Mouse (Mus musculus) liver, embryonic 14.5 days (tissue): ENCODE results near the gene Scrt2.

Source experiments
- CTCF ChIP-seq: IDR thresholded peaks from 2 replicates; pipeline ENCODE4 v1.5.1; 2016; ENCODE audit warnings: antibody characterized with exemption, low read depth, control low read depth
- EP300 ChIP-seq: IDR thresholded peaks from 2 replicates; pipeline ENCODE4 v1.6.1; 2016; ENCODE audit warnings: antibody characterized with exemption, low read depth

GRCm38 (mm10) chr2:152069941-152070340 lies 11.4 kb upstream of the Scrt2 start:
- TF ChIP-seq CTCF = no peak
- TF ChIP-seq EP300 = no peak
